Mouse (Mus musculus) mouse embryonic stem cell (cell line): ENCODE measurements around the gene Ptges2.

Experiments
- in situ Hi-C, 2 experiments: fragments of 300-500 bp; cut with MboI; formaldehyde crosslinking; loops; 1 replicate in 1 of 2; 3 replicates in 1 of 2; pipeline ENCODE4 v1.14.3; 2019 to 2020; ENCODE audit warnings: low sequenced_read_pairs in 2 of 2, low pct_unique_long_range_greater_than_20kb in 1 of 2, mixed read lengths in 1 of 2; ENCODE audit not compliant: unreplicated experiment in 1 of 2

The Ptges2 gene

GRCm38 (mm10) chr2:32364121-32364520 lies 31.6 kb upstream of the Ptges2 start:
- in situ Hi-C loops, result no loop called here

- in situ Hi-C loops, result no loop called here
Observed at GRCm38 (mm10) chr2:32367315-32367714, 28.4 kb upstream of the Ptges2 start.

GRCm38 (mm10) chr2:32374191-32374590 lies 21.5 kb upstream of the Ptges2 start:
- in situ Hi-C loops, result no loop called here

- in situ Hi-C loops, result no loop called here
Observed at GRCm38 (mm10) chr2:32375317-32375940, 20.3 kb upstream of the Ptges2 start.

GRCm38 (mm10) chr2:32376963-32377362 lies 18.7 kb upstream of the Ptges2 start:
- in situ Hi-C loops, result no loop called here

GRCm38 (mm10) chr2:32380001-32380500 lies 15.6 kb upstream of the Ptges2 start:
- in situ Hi-C loops, result no loop called here

GRCm38 (mm10) chr2:32381141-32381774 lies 14.4 kb upstream of the Ptges2 start:
- in situ Hi-C loops, result no loop called here

GRCm38 (mm10) chr2:32381775-32382223 lies 13.9 kb upstream of the Ptges2 start, which contains the start of gene 1110008P14Rik:
TSS of gene 1110008P14Rik (minus strand) at chr2:32381938.
- in situ Hi-C loops, result no loop called here

- in situ Hi-C loops, result no loop called here
Observed at GRCm38 (mm10) chr2:32382689-32383088, 13.0 kb upstream of the Ptges2 start.

- in situ Hi-C loops, result no loop called here
Observed at GRCm38 (mm10) chr2:32387706-32388490, 7.8 kb upstream of the Ptges2 start, which contains the start of gene Lcn2. TSS of gene Lcn2 (minus strand) at chr2:32388252.

GRCm38 (mm10) chr2:32389157-32389556 lies 6.5 kb upstream of the Ptges2 start:
- in situ Hi-C loops, result no loop called here

GRCm38 (mm10) chr2:32390871-32391270 lies 4.8 kb upstream of the Ptges2 start:
- in situ Hi-C loops, result no loop called here

GRCm38 (mm10) chr2:32392063-32392462 lies 3.6 kb upstream of the Ptges2 start:
- in situ Hi-C loops, result no loop called here

GRCm38 (mm10) chr2:32394973-32395372 lies 723 bp upstream of the Ptges2 start:
- in situ Hi-C loops, result no loop called here

GRCm38 (mm10) chr2:32395946-32396621 lies 388 bp downstream of the Ptges2 start:
- in situ Hi-C loops, result no loop called here

- in situ Hi-C loops, result no loop called here
Observed at GRCm38 (mm10) chr2:32396695-32397094, 999 bp downstream of the Ptges2 start.

GRCm38 (mm10) chr2:32404663-32405062 lies 9.0 kb downstream of the Ptges2 start:
- in situ Hi-C loops, result loop anchor here (5.0 to 10.0 kb wide), 3 partner anchors 80 to 163 kb away; no protein-coding TSS in a partner anchor

- in situ Hi-C loops, result loop anchor here in 1 of 2 experiments (10.0 kb wide), 1 partner anchor 78 kb away; no protein-coding TSS in a partner anchor
Observed at GRCm38 (mm10) chr2:32407144-32407824, 11.6 kb downstream of the Ptges2 start.
